Mouse (Mus musculus): Measurements from ENCODE around the gene Kcnq1. TPM values are rescaled to one million over a fixed set of nuclear protein-coding genes. Genes with fewer than 3 reads are reported as not detected.

Gene Kcnq1
- polyA plus RNA-seq, 3 experiments from 2014 or later: 0.19 to 0.42 TPM; not detected in 1

DNA sequence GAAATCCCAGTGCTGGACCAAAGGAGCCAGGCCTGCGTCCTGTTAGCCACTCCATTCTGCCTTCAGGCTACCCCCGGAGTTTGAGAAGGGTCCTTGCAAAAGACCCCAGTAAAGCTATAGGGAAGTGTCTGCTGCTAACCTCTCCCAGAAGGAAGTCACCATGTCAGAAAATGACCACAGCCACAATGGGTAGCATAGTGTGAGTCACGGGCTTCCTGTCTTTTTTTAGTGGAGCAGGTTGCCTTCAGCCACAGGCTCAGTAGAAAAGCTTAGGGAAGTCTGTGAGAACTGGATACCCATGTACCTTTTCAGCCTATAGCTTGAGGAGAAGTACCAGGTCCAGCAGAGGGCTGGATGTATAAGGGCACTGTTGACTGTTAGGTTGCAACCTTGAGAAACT is 267.1 kb downstream of the Kcnq1 start:
- ATAC-seq: no peak

GRCm38 (mm10) chr7:143375945-143376344 is 269.8 kb downstream of the Kcnq1 start:
- no peak for ATAC-seq

DNA sequence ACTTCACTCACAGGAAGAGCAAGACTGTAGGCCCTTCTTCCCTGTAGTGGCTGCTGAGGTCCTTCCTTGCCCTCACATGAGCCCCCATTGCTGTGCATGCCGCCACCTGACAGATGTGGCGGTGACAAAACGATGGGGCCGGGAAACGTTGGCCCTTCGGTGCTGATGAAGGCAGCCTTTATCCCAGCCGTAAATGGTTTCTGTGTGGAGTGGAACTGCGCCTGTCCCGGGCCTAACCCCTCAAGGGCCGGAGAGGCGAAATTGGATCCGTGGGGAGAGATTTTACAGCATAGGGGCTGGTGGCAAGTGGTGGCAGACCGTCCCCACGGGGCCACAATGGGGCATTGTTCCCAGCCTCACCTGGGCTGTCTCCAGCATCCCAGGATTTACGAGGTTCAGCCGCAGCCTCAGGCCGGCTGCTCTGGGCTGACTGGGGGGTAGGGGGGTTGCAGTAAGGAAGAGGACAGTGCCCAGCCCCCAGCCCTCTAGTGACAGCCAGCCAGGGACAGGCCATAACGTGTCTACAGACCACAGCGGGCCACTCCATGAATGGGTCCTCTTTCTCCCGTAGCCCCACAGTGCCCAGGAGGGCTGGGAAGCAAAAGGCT is 274.4 kb downstream of the Kcnq1 start:
- ATAC-seq: no peak

DNA sequence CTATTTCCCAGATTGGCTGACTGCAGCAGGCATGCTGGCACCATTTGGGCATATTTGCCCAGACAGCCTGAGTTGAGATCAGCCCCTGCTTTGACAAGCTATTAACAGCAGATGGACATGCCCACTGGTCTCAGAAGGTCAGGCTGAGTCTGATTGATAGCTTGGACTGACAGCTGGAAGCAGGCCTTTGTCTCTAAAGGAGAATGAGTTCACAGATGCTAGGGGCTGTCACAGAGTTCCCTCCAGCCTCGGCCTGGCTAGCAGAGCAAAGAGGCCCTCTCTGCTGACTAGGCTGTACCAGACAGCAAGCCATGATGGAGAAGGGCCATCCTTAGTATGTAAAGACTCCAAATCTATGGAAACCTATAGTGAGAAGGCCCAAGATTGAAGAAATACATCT is 280.5 kb downstream of the Kcnq1 start:
- ATAC-seq: no peak

GRCm38 (mm10) chr7:143388783-143389695 is 282.9 kb downstream of the Kcnq1 start:
- no peak for ATAC-seq

GRCm38 (mm10) chr7:143389860-143390259 is 283.7 kb downstream of the Kcnq1 start:
- no peak for ATAC-seq

DNA sequence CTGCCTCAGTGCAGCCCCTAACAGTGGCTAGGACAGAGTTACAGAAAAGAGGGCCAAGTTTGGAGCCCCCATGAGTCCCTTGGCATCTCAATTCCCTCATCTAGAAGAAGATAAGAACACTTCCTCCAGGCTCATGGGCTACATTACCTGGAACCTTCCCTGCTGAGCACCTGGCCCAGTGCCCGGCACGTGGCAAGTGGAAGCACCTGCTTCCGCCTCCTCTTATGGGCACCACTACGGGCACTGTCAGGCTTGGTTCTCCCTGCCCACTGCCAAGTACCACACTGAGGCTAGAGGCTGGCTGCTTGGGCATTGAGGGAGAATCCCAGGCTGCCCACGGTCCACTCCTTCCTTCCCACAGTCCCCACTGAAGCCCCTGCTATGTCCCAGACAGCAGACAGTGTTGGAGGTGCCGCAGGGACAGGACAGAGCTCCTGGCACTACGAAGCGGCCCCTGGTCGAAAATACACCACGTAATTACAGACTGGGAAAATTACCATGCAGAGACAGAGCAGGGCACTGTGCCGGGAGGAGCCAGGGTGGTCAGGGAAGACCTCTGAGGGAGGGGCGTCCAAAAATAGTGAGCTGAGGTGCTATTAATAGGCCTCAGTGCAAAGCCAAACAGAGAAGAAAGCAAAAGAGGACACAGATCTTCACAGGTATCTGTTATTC is 284.3 kb downstream of the Kcnq1 start:
- ATAC-seq: no peak

- no peak for ATAC-seq
Measured at GRCm38 (mm10) chr7:143395113-143395563, 289.0 kb downstream of the Kcnq1 start.

DNA sequence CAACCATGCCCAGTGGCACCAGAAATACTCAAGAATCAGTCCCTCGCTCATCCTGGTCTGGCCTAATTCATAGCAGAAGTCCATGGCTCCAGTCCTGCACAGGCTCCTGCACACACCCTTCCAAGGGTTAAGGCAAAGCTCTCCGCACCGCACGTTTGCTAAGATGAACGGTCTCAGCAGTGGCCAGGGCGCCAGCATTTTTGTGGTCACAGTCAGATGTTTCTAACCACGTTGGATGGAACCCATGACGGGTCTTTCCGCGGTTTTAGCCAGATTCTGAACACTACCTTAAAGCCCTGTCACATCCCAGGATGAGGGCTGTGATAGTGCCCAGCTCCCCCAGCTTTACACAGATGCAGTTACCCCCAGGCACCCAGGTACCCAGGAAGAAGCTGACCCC is 293.6 kb downstream of the Kcnq1 start:
- ATAC-seq: no peak

DNA sequence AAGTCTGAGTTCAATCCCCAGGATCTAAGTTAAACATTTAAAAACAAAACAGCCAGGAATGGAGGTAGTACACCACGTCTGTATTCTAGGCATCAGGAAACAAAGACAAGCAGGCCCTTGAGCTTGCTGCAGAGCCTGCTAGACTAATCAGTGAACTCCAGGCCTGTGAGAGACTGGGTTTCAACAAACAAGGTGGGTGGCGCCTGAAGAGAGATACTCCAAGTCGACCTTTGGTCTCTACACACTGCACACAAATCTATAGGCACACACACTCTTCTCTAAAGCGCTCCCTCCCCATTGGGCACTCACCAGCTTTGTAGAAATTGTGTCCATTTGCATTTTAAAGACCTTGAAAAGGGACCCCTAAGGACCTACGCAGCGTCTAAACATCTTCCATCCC is 294.4 kb downstream of the Kcnq1 start:
- ATAC-seq: no peak

- no peak for ATAC-seq
Measured at GRCm38 (mm10) chr7:143401429-143402016, 295.4 kb downstream of the Kcnq1 start.

GRCm38 (mm10) chr7:143404296-143404695 is 298.1 kb downstream of the Kcnq1 start:
- no peak for ATAC-seq

DNA sequence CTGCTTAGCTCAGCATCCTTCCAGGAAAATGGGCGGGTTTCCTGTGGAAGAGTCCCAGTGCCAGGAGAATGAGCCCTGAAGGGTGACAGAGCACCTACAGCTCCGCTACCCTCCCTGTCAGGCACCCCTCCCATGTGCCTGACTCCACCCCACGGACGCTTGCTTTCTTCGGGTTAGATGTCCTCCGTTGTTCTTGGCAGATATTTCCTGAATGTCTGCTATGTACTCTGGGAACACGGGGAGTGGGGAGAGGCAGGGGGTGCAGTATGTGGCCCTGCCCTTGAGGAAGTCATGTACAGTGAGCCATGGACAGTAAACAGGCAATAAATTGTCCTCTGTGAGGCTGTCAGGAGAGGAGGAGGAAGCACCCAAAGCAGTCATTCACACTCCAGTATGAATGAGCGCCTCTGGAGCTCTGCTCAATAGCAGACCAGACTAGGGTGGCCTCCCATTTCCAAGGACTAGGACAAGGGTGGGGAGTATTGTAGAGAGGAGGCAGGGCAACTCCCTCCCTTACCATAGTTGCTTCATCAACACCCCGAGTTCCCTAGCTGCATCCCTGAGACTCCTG is 301.9 kb downstream of the Kcnq1 start:
- no peak for ATAC-seq

DNA sequence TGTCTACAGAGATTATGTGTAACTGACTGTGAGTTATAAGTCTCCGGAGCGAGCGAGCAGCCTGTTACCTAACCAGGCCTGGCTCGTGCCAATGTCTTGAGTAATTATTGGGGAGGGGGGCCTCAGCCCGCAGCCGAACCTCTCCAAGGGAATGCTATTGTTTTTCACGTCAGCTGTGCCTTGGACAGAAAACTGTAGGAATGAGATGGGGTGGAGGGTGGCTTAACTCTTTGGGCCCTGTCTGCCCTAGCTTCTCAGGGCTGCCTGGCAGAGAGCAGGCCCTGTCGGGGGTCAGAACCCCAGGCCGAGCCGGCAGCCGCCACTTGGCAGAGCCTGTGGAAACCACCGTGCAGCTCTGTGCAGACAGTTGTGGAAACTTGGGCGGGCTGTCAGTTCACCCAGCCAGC is 302.5 kb downstream of the Kcnq1 start:
- no peak for ATAC-seq

- ATAC-seq: no peak
Measured at GRCm38 (mm10) chr7:143412606-143413005, 306.4 kb downstream of the Kcnq1 start.

DNA sequence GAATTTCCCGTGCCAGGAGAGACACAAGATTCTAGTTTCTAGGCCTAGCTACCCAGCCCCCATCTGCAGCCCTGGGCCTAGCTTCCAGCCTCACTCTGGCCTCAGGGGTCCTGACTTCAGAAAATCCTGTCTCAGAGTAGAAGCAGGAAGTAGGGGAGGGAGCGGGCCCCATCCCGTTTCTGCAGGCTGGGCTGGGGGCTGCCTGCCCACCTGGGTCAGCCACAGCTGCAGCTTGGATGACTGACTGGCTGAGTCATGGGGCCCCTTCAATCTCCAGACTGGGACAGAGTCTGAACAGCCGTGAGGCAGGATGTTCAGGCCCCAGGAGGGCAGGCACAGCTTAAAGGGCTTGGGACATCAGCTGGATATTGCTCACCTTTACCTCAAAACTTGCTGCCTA is 308.9 kb downstream of the Kcnq1 start:
- no peak for ATAC-seq

- ATAC-seq: no peak
Measured at GRCm38 (mm10) chr7:143416406-143416805, 310.2 kb downstream of the Kcnq1 start.

DNA sequence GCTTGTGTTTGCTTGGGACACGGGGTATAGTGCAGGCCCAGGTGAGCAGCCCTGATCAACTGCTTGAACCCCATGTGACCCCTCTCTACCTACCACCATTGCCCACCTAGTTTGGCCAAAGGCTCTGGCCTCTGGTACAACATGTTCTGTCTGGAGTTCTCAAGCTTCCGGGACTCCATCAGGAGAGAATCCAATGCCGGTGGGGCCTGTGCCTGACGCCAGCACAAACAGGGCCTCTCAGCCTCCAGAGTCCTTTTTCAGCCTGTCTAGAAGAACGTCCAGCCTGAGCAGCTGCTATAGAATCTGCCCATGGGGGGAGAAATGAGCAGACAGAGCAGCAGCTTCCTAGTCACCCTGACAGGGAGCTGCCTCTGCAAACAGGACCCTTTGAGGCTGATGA is 311.7 kb downstream of the Kcnq1 start:
- ATAC-seq: no peak

GRCm38 (mm10) chr7:143419585-143420160 is 313.5 kb downstream of the Kcnq1 start:
- no peak for ATAC-seq

GRCm38 (mm10) chr7:143428142-143428813 is 322.1 kb downstream of the Kcnq1 start:
- ATAC-seq: no peak

DNA sequence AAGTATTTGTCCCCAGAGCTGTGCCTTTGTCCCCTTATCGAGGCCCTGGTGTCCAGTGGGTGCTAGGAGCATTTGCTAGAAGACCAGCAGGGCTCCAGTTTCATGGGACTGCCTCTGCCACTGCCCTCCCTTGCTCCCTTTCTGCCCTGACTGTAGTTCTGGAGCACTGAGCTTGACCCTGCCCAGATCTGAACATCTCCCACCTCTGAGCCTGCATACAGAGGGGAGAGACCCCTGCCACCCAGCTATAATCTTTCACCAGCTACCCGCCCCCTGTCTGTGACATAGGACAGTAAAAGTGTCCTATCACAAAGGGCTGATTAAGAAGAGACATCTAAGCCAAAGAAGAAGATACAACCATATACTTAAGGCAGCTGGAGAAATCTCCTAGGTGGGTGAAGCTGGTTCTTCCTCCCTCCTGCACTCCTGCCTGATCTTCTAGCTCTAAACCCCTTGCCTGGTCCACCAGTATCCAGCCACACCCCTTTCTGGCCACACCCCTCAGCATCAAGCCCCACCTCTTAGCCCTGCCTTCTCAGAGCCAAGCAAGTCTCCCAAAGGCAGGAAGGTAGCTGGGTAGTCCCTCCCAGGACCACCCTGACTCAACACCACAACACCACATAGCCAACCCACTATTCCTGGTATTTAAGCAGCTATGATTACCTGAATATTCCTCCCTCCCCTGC is 322.8 kb downstream of the Kcnq1 start:
- ATAC-seq: no peak
